Mouse (Mus musculus) WW6 (cell line): ENCODE data around the gene Esp24.
"Not testable (repeated sequence)": the region's sequence is repeated elsewhere in the genome, so short reads cannot be mapped to it uniquely, and the experiment has no call there.

Experiments
- DNase-seq: peaks from one replicate; pipeline ENCODE4 v3.0.0-alpha.2; 2013; ENCODE audit warnings: low read depth, low spot score

The Esp24 gene

DNA sequence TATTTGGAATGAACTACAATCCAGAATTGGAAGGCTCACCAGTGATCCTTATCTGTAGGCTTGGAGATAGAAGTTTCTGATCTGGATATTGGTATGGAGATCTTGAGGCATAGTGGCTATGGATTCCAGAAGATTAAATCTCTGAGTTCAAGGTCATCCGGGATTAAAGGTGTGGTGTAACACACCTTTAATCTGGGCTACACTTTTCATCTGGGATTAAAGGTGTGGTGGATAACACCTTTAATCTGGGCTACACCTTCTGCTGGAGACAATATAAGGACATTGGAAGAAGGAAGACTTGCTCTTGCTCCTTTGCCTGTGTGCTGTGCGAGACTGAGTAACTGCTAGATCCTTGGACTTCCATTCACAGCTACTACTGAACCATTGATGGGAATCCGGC is at the start of gene Esp24:
Esp24 (plus strand) TSS at position 301 of the 400 bp plus-strand sequence.
- DNase-seq, result not testable (repeated sequence)

DNA sequence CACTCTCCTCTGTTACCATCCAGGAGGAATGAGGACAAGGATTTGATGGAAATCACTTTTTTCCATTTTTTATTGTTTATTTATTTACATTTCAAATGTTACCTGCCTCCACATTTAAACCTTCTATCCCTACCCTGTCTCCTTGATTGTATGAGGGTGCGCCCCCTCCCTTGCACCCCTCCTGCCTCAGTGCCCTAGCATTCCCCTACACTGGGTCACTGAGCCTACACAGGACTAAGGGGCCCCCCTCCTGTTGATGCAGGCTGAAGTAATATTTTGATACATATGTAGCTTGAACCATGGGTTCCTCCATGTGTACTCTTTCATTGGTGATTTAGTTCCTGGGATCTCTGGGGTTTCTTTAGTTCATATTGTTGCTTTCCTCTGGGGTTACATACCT is 26.6 kb upstream of the Esp24 start:
- no peak for DNase-seq

DNA sequence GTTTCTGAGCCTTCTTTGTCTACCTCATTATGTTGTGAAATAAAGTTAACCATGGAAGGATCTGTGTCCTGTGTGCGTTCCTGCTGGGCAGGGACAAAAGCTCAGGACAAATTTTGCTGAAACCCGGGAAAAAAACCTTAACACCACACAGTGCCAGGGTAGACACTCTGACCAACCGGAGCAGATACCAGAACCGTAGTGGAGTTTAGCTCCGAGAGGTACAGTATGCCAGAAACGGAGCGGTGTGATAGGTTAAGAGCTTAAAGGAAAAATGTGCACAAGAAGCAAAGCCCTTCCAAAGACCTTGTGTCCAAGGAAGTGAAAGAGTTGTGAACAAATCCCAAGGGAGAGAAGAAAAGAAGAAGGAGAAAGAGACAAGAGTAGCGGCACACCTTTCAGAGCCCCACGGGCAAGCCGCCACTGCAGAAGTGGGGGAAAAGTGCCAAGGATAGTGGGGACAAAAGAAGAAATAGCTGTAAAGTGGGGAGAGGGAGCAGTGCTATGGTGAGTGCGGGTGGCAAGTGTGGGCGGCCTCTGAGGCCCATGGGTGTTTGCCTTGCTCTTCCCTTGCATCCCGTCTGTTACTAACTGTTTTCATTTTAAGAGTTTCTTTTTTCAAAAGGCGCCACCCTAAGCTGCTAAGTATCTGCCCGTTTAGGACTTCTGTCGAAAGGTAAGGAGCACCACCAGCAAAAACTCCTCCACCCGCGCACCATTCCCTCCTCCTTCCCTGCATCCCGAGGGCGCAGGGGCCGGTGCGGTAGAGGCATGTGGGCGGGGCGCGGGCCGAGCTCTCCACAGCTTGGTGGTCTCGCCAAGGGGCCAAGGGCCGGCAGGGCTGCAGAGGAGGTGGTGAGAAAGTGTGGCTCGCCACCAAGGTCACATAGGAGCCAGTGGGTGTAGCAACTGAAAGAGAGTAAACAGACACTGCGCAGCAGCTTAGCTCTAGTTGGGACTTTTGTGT is 25.5 kb upstream of the Esp24 start:
- DNase-seq, result no peak

DNA sequence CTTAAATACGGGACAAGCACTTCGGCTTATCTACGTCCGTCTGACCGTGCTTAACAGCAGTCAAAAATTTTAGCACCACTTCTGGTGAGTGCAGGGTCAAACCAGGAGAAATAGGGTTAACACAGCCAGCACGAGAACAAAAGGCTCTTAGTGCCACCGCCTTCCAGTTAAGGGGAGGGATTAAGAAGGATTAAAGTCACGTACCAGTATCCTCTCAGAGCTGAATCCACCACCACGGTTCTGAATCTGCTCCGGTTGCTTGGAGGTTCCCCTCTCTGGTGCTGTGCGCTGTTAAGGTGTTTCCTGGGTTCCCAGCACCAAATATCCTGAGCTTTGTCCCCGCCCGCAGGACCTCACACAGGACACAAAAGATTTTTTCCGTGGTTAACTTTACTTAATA is 19.3 kb upstream of the Esp24 start:
- DNase-seq, result no peak

DNA sequence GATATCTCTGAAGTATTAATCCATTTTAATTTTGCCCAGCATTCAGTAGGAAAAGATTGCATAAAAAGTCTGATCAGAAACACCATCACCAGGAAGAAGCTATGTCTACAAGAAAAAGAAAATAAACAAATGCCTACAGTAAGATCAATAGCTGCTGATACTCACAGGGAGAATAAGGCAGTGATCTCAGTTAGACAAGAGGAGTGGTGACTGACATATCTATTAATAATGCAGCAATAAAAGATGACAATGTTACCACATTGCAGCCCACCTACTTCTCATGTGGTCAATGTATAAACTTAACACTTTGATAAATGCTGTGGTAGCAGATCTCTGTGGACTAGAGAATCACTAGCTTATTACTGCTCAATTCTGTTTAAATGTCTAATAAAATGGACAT is 6.7 kb downstream of the Esp24 start, which contains the start of gene Gm21903:
Gm21903 (minus strand) TSS at position 101 of the 400 bp plus-strand sequence.
- DNase-seq, result no peak

DNA sequence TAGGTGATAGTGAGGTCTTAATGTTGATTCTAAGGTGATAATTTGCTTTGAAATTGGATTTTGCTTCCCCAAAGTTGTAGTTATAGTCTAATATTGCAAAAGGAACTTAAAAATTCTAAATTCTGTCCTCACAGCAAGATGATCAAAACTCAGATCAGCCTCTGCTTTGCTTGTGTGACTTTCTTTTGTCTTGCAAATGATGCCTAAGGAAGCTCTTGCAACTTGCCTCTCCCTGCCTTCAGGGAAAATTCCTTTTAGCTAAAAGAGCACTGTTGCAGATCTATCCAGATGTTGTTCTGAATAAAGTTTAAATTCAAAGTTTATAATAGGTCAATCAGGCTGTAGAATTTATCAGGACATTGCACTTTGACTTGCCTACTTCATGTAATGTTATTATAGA is 27.1 kb downstream of the Esp24 start:
- DNase-seq, result no peak

GRCm38 (mm10) chr17:39076937-39077336 is 40.4 kb downstream of the Esp24 start, which contains the start of gene Esp23:
Gene Esp23, minus strand, starts transcription at chr17:39077037.
- no peak for DNase-seq
